Mouse (Mus musculus) kidney, embryonic 16.5 days (tissue): ENCODE results near the gene Apeh. TPM values are rescaled to one million over a fixed set of nuclear protein-coding genes. Genes with fewer than 3 reads are reported as not detected.

Source experiments
- ATAC-seq: fragments of 200-750 bp; cut with Nextera tagmentation; 2 replicates; pipeline ENCODE4 v1.8.0; 2017; ENCODE audit warnings: moderate TSS enrichment; ENCODE audit not compliant: low FRiP score, low TSS enrichment
- H3K27ac ChIP-seq: fragments of 300-500 bp; sonication (generic); 2 replicates; pipeline ENCODE4 v1.5.1; 2014; ENCODE audit warnings: low read length
- H3K27me3 ChIP-seq: fragments of 300-500 bp; sonication (generic); 2 replicates; pipeline ENCODE4 v1.6.1; 2014; ENCODE audit warnings: low read length, control low read depth, mixed read lengths; ENCODE audit not compliant: insufficient read depth
- H3K36me3 ChIP-seq: fragments of 300-500 bp; sonication (generic); 2 replicates; pipeline ENCODE4 v1.6.1; 2014; ENCODE audit warnings: low read length, control low read depth, mixed read lengths; ENCODE audit not compliant: insufficient read depth
- H3K4me1 ChIP-seq: fragments of 300-500 bp; sonication (generic); 2 replicates; pipeline ENCODE4 v1.6.1; 2014; ENCODE audit warnings: low read length, control low read depth, mixed read lengths; ENCODE audit not compliant: insufficient read depth
- H3K4me2 ChIP-seq: fragments of 300-500 bp; sonication (generic); replicated peaks from 2 replicates; pipeline ENCODE4 v1.6.1; 2014; ENCODE audit warnings: low read depth, low read length
- H3K4me3 ChIP-seq: fragments of 300-500 bp; sonication (generic); 2 replicates; pipeline ENCODE4 v1.5.1; 2014; ENCODE audit warnings: mild to moderate bottlenecking, low read length
- H3K9ac ChIP-seq: fragments of 300-500 bp; sonication (generic); replicated peaks from 2 replicates; pipeline ENCODE4 v1.6.1; 2014; ENCODE audit warnings: low read length
- H3K9me3 ChIP-seq: fragments of 300-500 bp; sonication (generic); 2 replicates; pipeline ENCODE4 v1.6.1; 2016; ENCODE audit warnings: low read length, control low read depth
- WGBS: fragments of 180-500 bp; shearing (Covaris S2); extraction: QIAGEN DNeasy Blood & Tissue Kit; methylation state at CpG from one replicate; pipeline ENCODE4 v1.1.7; 2014; 5-methylcytosine and 5-hydroxymethylcytosine counted together
- polyA plus RNA-seq: library from polyadenylated mRNA; unstranded; fragments of >200 nt; fragmentation: Nextera tagmentation; extraction: Ambion mirVana; gene quantifications from 2 replicates; pipeline ENCODE4 v1.2.1, GENCODE M21; 2015

The Apeh gene
- polyA plus RNA-seq: 87.8 and 93.0 TPM in 2 replicates

DNA sequence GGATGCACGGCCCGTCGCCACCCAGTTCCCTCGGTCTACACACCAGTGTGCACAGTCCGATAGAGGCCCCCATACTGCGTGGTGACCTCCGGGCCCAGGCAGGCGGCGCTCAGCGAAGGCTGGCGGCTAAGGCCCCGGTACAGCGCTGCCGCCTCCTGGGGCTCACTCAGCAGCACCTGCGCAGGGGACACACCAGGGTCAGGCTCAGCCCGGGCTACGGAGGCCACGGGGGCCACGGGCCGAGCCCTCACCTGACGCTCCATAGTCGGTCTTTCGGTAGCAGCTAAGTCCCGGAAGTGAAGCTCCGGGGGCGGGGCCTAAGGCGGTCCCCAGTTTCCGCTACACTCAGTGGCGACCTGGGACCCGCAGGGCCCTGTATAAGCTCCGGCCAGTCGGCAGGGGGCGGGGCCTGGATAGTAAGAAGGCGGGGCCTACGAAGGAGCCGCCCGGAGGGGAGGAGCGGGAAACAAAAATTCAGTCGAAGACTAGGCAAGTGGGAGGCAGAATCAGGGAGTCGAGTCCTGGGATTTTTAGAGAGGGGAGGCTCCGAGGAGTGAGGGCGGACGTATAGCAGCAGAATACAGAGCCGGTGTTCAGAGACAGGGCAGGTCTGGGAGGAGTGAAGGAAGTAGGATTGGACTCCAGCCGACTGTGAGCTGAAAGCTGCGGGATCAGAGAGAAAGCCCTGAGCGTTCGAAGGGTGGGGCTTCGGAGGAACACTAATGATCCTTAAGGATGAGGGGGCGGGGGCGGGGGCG, at the start of gene Apeh:
Gene Apeh, minus strand, starts transcription at position 423 of the 758 bp plus-strand sequence.
- Histone ChIP-seq H3K27ac (peak within 1 kb of the TSS; percentile 43; the same call in 1 of the 2 replicates), H3K4me2 (peak within 1 kb of the TSS; percentile 79), H3K9me3 (no peaks in the 10 kb centered on the region), H3K27me3 (no peaks in the 10 kb centered on the region), H3K4me3 (peak within 1 kb of the TSS; percentile 71), H3K4me1 (peaks cover 20% of the 10 kb centered on the region), H3K9ac (peak within 1 kb of the TSS; percentile 81), H3K36me3 (peaks cover 27% of the 10 kb centered on the region)
- WGBS: under 1% methylated on average over 52 of the region's 52 CpGs
- ATAC-seq: peak; percentile 96

DNA sequence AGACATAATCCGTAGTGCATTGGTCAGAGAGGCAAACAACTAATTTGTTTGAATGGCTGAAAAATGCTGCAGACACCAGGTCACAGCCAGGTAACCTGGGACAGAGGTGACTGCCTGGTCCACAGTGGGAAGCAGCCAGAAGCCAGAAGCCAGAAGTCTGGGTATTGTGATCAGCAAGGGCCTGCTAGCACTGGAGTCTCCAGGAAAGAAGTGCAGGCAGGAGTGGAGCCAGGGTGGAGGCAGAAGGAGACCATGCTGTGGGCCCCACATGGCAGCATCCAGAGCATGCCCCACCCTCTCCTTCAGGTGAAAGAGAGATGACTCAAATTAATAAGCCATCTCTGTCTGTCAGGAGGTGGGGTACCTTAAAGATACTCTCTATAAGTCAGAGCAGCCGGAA, 49.1 kb upstream of the Apeh start:
- H3K36me3 ChIP-seq: no peaks in the 10 kb centered on the region
- 83% methylated on average over 2 of the region's 2 CpGs for WGBS
- H3K4me2 ChIP-seq: no peak overlapping the region
- no peaks in the 10 kb centered on the region for H3K27me3 ChIP-seq
- H3K27ac ChIP-seq: no peak overlapping the region
- no peaks in the 10 kb centered on the region; the same call in 1 of the 2 replicates for H3K9me3 ChIP-seq
- H3K9ac ChIP-seq: no peak overlapping the region
- ATAC-seq: no peak
- no peaks in the 10 kb centered on the region for H3K4me1 ChIP-seq
- H3K4me3 ChIP-seq: no peak overlapping the region

DNA sequence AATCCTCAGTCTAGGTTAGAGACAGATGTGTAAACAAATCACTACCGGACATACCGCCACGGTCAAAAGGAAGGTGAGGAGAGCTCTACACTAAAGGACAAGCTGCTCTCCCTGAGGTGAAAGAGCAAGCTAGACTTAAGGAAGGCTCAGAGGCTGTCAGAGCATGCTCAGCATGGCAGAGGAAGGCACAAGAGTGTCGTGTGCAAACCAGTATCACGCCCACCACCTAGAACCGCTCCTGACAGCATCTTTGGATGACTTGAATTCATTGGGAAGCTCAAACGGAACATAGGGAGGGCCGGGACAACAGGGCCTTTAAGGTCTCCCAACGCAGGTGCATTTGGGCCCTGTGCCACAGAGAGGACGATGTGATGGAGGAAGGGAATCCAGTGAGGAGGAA, 47.0 kb upstream of the Apeh start:
- Histone ChIP-seq H3K27me3 (no peaks in the 10 kb centered on the region; the same call in 1 of the 2 replicates), H3K9me3 (no peaks in the 10 kb centered on the region; the same call in 1 of the 2 replicates), H3K36me3 (no peaks in the 10 kb centered on the region), H3K4me1 (no peaks in the 10 kb centered on the region), H3K27ac (no peak overlapping the region), H3K4me3 (no peak overlapping the region), H3K9ac (no peak overlapping the region), H3K4me2 (no peak overlapping the region)
- WGBS: 86% methylated on average over 10 of the region's 10 CpGs
- ATAC-seq: no peak

DNA sequence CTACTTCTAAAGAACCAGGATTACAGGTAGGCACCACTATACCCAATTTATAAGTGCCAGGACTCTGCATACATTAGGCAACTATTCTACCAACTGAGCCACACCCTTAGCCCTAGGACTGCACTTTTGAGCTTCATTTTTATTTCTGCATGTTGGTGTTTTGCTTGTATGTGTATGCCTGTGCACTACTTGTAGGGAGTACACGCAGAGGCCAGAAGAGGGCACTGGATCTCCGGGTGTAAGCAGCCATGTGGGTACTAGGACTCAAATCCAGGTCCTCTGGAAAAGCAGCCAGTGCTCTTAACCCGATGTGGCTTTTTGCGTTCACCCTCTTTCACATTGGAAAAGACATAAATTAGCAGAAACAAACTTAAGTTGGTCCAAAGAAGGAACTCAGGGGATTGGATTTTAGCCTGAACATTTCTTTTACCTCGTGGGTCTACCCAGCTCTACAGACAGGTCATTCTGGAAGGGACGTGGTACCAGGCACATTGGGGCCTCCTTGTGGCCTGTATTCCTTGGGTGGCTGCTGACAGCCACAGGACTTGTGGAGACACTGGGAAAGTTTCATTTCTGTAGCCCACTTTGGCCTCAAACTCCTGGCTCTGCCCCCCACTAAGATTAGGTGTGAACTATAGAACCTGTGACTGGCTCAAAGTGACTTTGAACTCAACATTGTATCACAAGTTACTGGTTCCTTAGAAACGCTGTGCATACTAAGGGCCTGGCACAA, 45.7 kb upstream of the Apeh start:
- WGBS: 77% methylated on average over 7 of the region's 7 CpGs
- Histone ChIP-seq H3K4me2 (no peak overlapping the region), H3K27ac (no peak overlapping the region), H3K9me3 (no peaks in the 10 kb centered on the region; the same call in 1 of the 2 replicates), H3K4me1 (no peaks in the 10 kb centered on the region), H3K4me3 (no peak overlapping the region), H3K27me3 (no peaks in the 10 kb centered on the region; the same call in 1 of the 2 replicates), H3K36me3 (no peaks in the 10 kb centered on the region), H3K9ac (no peak overlapping the region)
- ATAC-seq: no peak

DNA sequence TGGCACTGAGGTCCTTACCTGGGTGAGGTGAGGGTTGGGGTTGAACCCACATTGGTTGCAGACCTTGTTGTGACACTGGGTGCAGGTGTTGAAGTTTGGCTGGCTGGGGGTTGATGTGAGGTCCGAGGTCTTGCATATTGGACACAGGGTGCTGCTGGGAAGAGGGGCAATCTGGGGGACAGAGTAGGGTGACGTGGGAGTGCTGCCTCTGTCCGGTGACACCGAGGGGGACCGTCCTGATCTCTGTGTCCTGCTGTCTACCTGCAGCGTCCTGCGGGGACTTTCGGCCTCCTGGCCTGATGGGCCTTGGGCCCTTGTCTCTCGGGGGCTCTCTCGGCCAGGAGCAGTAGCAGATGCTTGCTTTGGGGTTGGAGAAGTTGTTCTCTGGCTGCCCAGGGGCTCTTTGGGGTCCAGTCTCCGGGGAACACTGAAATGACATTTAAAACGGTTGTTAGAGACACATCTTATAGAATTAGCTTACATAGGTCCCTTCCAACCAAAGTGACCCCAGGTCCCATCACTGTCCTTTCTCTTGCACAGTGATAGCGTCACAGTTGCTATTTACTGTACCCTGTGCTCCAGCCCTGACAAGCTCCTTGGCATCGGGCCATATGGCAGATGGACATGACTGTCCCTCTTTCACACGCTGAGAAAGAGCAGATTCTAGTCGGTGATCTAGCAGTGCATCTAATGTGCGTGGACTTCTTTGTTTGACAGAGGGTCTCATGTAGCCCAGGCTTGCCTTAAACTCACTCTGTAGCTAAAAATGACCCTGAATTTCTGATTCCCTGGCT, 45.0 kb upstream of the Apeh start:
- no peak for ATAC-seq
- no peaks in the 10 kb centered on the region; the same call in 1 of the 2 replicates for H3K27me3 ChIP-seq
- no peak overlapping the region for H3K27ac ChIP-seq
- no peak overlapping the region for H3K9ac ChIP-seq
- no peaks in the 10 kb centered on the region; the same call in 1 of the 2 replicates for H3K9me3 ChIP-seq
- H3K4me1 ChIP-seq: no peaks in the 10 kb centered on the region
- no peaks in the 10 kb centered on the region for H3K36me3 ChIP-seq
- no peak overlapping the region for H3K4me2 ChIP-seq
- H3K4me3 ChIP-seq: no peak overlapping the region
- WGBS: 86% methylated on average over 17 of the region's 17 CpGs

DNA sequence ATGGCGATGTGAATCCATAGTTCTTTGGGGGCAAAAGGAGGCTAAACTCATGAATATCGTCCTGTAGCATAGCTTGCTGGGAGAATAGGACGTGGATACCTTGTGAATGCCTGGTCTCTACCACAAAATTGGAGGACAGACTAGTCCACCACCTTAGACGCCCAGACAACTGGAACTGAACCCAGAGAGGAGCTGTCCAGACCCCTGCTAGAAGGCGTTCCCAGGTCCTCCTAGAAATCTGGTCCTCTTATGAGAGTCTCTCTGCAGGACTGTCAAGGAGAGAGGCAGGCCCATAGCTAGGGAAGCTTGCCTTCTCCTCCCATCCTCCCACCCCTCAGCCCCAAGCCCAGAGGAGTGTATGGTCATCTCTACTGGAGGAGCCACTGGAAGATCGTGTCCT, 43.7 kb upstream of the Apeh start:
- H3K27me3 ChIP-seq: no peaks in the 10 kb centered on the region; the same call in 1 of the 2 replicates
- WGBS: 78% methylated on average over 6 of the region's 6 CpGs
- no peak overlapping the region for H3K4me3 ChIP-seq
- H3K4me1 ChIP-seq: no peaks in the 10 kb centered on the region
- no peak for ATAC-seq
- no peak overlapping the region for H3K4me2 ChIP-seq
- H3K9ac ChIP-seq: no peak overlapping the region
- no peak overlapping the region for H3K27ac ChIP-seq
- no peaks in the 10 kb centered on the region for H3K36me3 ChIP-seq
- H3K9me3 ChIP-seq: no peaks in the 10 kb centered on the region; the same call in 1 of the 2 replicates

DNA sequence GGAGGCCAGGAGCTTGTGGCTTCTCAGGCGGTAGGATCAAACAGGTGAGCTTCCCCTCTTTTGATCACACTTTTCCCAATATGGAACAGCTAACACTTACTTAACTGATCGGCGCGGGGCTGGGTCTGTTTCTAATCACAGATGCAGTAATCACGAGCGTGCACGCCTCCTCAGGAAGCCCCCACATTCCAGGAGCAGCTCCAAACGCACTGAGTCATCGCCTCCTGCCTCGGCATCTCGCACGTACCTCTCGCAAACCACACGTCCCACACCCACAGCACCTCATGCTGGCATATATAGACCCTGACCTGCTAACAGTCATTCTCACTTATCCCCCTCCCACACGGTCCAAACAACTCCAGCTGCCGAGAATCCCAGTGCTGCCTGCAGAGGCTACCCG, 43.1 kb upstream of the Apeh start:
- ATAC-seq: no peak
- Histone ChIP-seq H3K4me1 (no peaks in the 10 kb centered on the region), H3K9me3 (no peaks in the 10 kb centered on the region), H3K27me3 (no peaks in the 10 kb centered on the region; the same call in 1 of the 2 replicates), H3K4me2 (no peak overlapping the region), H3K36me3 (no peaks in the 10 kb centered on the region), H3K27ac (no peak overlapping the region), H3K9ac (no peak overlapping the region), H3K4me3 (no peak overlapping the region)
- WGBS: 41% methylated on average over 17 of the region's 17 CpGs

DNA sequence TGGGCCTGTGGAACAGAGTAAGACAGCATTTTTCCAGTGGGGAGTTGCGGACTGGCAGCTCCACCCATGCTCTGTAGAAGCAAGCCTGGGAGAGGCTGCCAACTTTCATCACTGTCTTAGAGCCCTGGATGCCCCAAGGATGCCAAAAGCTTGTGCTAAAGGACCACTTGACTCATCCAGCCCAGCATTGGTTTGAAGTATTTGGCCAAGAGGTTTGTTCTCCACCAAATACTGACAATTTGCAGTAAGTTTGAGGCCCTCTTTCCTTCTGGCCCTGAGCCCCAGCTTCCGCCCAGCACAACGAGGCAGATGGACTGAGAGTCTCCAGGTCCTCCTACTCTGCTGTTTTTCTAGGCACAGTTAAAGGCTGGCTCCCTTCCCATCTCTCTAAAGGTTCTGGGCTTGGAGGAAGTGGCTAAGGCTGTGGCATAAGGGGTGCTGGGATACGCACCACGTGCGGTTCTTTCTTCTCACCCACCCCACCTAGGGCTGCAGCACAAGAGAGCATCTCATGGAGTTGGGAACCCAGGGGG, 42.6 kb upstream of the Apeh start:
- no peaks in the 10 kb centered on the region for H3K9me3 ChIP-seq
- no peak for ATAC-seq
- no peak overlapping the region for H3K9ac ChIP-seq
- H3K4me1 ChIP-seq: no peaks in the 10 kb centered on the region
- H3K27me3 ChIP-seq: no peaks in the 10 kb centered on the region; the same call in 1 of the 2 replicates
- no peak overlapping the region for H3K27ac ChIP-seq
- H3K4me3 ChIP-seq: no peak overlapping the region
- no peaks in the 10 kb centered on the region for H3K36me3 ChIP-seq
- 77% methylated on average over 6 of the region's 6 CpGs for WGBS
- no peak overlapping the region for H3K4me2 ChIP-seq

DNA sequence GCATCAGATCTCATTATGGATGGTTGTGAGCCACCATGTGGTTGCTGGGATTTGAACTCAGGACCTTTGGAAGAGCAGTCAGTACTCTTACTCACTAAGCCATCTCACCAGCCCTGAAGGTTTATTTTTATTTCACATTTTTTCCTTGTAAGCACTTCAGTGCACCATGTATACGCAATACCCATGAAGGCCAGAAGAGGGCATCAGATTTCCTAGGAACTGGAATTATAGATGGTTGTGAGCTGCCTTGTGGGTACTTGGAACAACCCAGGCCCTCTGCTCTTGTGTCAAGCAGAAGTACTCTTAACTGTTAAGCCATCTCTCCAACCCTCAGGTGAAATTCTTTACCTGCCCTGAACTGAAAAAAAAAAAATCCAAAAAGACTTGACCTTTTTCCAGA, 41.8 kb upstream of the Apeh start:
- no peaks in the 10 kb centered on the region; the same call in 1 of the 2 replicates for H3K27me3 ChIP-seq
- H3K4me3 ChIP-seq: no peak overlapping the region
- no peak overlapping the region for H3K4me2 ChIP-seq
- no peak for ATAC-seq
- H3K9ac ChIP-seq: no peak overlapping the region
- no peaks in the 10 kb centered on the region for H3K9me3 ChIP-seq
- 50% methylated on average over 1 of the region's 1 CpGs for WGBS
- no peak overlapping the region for H3K27ac ChIP-seq
- no peaks in the 10 kb centered on the region for H3K36me3 ChIP-seq
- no peaks in the 10 kb centered on the region for H3K4me1 ChIP-seq
